Mouse (Mus musculus) Patski (cell line): ENCODE measurements around the gene Hoxd11. TPM values are rescaled to one million over a fixed set of nuclear protein-coding genes. Genes with fewer than 3 reads are reported as not detected.

ENCODE experiments used
- ATAC-seq: fragments of 100-300 bp; one replicate; pipeline ENCODE4 v1.8.0; 2021
- CTCF ChIA-PET: fragments of 350-600 bp; sonication (Branson Sonifier 250); formaldehyde crosslinking; loops from one replicate; lab custom pipeline; 2022; ENCODE audit warnings: inconsistent platforms; lab: Charles Lee
- POLR2A ChIA-PET: fragments of 350-600 bp; sonication (Branson Sonifier 250); formaldehyde crosslinking; loops from one replicate; lab custom pipeline; 2022; ENCODE audit warnings: antibody characterized with exemption, inconsistent platforms; lab: Charles Lee
- DNase-seq: peaks from one replicate; pipeline ENCODE4 v3.0.0-alpha.2; 2011; ENCODE audit warnings: low read depth, low spot score
- H3K27me3 ChIP-seq: fragments of 371-371 bp; one replicate; pipeline ENCODE4 v1.5.1; 2021
- CTCF ChIP-seq: fragments of 100-300 bp; IDR thresholded peaks from one replicate; pipeline ENCODE4 v1.5.1; 2021
- in situ Hi-C: fragments of 300-500 bp; cut with MboI; formaldehyde crosslinking; loops from 3 replicates; pipeline ENCODE4 v1.11.1; 2018; ENCODE audit warnings: low pct_unique_long_range_greater_than_20kb, mixed read lengths
- polyA plus RNA-seq: library from polyadenylated mRNA; unstranded; gene quantifications from one replicate; pipeline ENCODE4 v1.2.3, GENCODE M21; 2021

Gene Hoxd11
- polyA plus RNA-seq, 1 experiment from 2014 or later, result not detected

DNA sequence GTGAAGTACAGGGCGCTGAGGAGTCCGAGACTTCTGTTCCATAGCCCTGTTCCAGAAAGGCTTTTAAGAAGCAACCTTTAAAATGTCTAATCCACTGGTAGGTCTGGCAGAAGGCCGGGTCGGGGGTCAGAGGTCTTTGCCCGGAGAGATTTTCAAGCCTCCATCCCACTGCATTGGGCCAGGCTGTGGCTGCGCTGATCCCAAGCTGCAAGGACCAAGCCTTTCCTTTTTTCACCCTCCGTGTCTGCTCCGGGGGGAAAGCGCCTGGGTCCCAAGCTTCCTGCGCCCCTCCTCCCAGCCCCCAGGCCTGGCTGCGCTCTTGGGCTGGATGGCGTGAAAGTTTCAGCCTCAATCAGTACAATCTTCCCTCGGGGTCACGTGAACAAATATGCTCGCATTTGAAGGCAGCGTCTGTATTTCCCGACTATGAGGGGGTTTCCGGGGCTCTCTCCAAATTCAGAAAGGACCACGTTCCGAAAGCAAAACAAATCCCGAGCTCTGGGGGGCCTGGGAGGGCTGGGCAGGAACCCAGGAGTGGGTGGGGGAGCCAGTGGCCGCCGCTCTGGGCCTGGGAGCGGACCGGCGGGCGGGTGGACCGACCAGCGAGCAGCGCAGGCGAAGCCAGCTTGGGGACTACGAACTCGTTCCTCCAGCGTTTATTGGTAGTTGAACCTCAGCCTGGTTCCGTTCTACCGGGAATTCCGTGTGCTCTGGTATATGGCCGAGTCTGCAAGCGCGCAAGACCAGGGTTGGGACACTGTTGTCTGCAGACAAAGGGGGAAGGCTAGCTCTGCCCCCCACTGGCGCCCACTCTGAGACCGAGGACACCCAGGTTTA lies 56.7 kb downstream of the Hoxd11 start:
- ChIA-PET POLR2A (interaction anchor here (0.6 kb wide), 1 partner anchor 25 kb away, joined by 4 read pairs; no protein-coding TSS in a partner anchor), CTCF (no interaction called here)
- ATAC-seq (no peak), DNase-seq (no peak)
- in situ Hi-C loops, result no loop called here
- H3K27me3 ChIP-seq, result no peaks in the 10 kb centered on the region
- TF ChIP-seq CTCF, result no peak

Other genes with a start within 250 kb of the Hoxd11 start
- gene Lnpk, start 100.1 kb upstream of the Hoxd11 start, polyA plus RNA-seq, result 18.5 TPM
- not detected for gene Evx2, start 20.0 kb upstream of the Hoxd11 start, polyA plus RNA-seq
- not detected for gene Hoxd13, start 11.2 kb upstream of the Hoxd11 start, polyA plus RNA-seq
- not detected for gene Hoxd12, start 4.5 kb upstream of the Hoxd11 start, polyA plus RNA-seq
- 0.13 TPM for gene Hoxd10, start 12.4 kb downstream of the Hoxd11 start, polyA plus RNA-seq
- gene Hoxd9, start 18.2 kb downstream of the Hoxd11 start, polyA plus RNA-seq, result 8.7 TPM
- gene Hoxd8, start 25.1 kb downstream of the Hoxd11 start, polyA plus RNA-seq, result 17.1 TPM
- gene Hoxd3, start 32.4 kb downstream of the Hoxd11 start, polyA plus RNA-seq, result 0.27 TPM
- 6.7 TPM for gene Hoxd4, start 32.4 kb downstream of the Hoxd11 start, polyA plus RNA-seq
- 0.73 TPM for gene Gm28230, start 47.2 kb downstream of the Hoxd11 start, polyA plus RNA-seq
- not detected for gene Hoxd1, start 83.4 kb downstream of the Hoxd11 start, polyA plus RNA-seq
- gene Mtx2, start 146.2 kb downstream of the Hoxd11 start, polyA plus RNA-seq, result 120 TPM